Mouse (Mus musculus) spleen, adult 2 months (tissue): ENCODE results near the gene Gm9999.

ENCODE experiments used
- CTCF ChIP-seq: fragments of 200-500 bp; IDR thresholded peaks from 2 replicates; pipeline ENCODE4 v1.5.1; 2011; ENCODE audit warnings: mild to moderate bottlenecking, inconsistent platforms; ENCODE audit not compliant: insufficient read depth, insufficient read length, insufficient replicate concordance; ENCODE audit errors: extremely low read depth
- POLR2A ChIP-seq: fragments of 200-500 bp; IDR thresholded peaks from 2 replicates; pipeline ENCODE4 v1.6.1; 2011; ENCODE audit warnings: low read depth, low read length, inconsistent platforms

DNA sequence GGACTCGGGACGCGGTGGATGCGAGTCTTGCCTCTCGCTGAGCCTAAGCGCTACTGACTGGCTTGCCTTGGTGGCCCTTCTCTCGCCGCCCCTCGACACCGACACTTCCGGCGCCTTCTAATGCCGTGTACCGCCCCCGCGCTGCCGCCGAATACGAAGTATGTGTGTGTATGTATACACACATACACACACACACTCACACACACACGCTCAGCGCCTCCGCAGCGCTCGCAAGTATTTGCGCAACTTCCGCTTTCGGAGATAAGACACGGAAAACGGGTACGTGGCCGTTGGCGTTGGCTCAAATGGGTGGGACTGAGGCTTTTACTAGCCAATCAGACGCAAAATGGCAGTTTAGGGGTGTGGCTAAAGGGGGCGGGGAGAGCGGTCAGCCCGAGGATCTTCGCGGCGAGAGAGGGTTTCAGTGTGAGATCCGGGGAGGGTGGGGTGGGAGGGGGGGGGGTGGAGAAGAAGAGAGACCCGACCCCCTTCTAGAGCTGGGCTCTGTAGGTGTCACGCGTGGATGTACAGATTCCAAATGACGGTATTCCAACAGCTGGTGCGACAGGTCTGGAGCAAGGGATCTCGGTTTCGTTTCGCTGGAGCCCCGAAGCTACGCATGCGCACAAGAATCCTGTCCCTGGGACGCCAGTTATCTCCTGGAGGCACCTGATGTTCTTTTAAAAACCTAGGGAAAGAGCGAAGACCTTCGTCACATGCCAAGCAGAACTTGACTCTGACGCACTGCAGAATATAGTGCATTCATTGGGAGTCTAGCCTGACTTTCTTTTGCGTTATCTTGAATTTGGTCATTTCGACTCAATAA, 25.0 kb downstream of the Gm9999 start, which contains the start of gene Spty2d1:
- peak; percentile 39; the same call in 1 of the 2 replicates for TF ChIP-seq POLR2A
- no peak for TF ChIP-seq CTCF
